Mouse (Mus musculus) bone marrow macrophage, adult 2 months (primary cell): ENCODE data around the gene Grin2c.

Experiments used
- CTCF ChIP-seq: IDR thresholded peaks from 2 replicates; pipeline ENCODE4 v1.5.1; 2012; ENCODE audit warnings: low read depth, mild to moderate bottlenecking, low read length, moderate library complexity
- POLR2A ChIP-seq: IDR thresholded peaks from 2 replicates; pipeline ENCODE4 v1.6.1; 2012; ENCODE audit warnings: mild to moderate bottlenecking, low read depth, low read length, borderline replicate concordance

DNA sequence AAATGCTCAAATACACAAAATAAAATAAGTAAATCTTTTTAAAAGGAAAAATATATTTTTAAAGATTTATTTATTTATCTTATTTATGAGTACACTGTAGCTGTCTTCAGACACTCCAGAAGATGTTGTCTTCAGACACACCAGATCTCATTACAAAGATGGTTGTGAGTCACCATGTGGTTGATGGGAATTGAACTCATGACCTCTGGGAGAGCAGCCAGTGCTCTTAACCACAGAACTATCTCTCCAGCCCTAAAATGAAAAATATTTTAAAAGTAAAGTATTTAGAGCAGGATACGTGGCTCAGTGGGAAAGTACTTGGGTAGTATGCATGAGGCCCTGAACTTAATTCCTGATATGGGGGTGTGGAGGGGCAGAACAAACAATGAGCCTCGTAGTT, 34.3 kb upstream of the Grin2c start:
- no peak for TF ChIP-seq CTCF
- no peak for TF ChIP-seq POLR2A
